Mouse (Mus musculus): ENCODE data around the gene Tmem256. TPM values are rescaled to one million over a fixed set of nuclear protein-coding genes. Genes with fewer than 3 reads are reported as not detected.

The Tmem256 gene
- polyA plus RNA-seq, 1 experiment: 99.3 TPM

GRCm38 (mm10) chr11:69867335-69867734 is 29.0 kb downstream of the Tmem256 start:
- no peaks in the 10 kb centered on the region; the same call in 1 of the 2 replicates for H3K27me3 ChIP-seq (ENCODE audit: control insufficient read depth, insufficient read depth, low read length)

GRCm38 (mm10) chr11:69870289-69871069 is 32.2 kb downstream of the Tmem256 start:
- Histone ChIP-seq H3K4me3 (ENCODE audit: low read depth, low read length) (no peak overlapping the region), H3K27ac (ENCODE audit: insufficient read depth, low read depth, low read length) (no peak overlapping the region), H3K4me1 (ENCODE audit: control insufficient read depth, insufficient read depth, insufficient read length, low read length) (peaks cover 4% of the 10 kb centered on the region), H3K27me3 (ENCODE audit: control insufficient read depth, insufficient read depth, low read length) (no peaks in the 10 kb centered on the region; the same call in 1 of the 2 replicates), H3K36me3 (ENCODE audit: control insufficient read depth, insufficient read depth, low read length) (no peaks in the 10 kb centered on the region)
- no peak for TF ChIP-seq POLR2A (IDR thresholded peaks at IDR 0.05; ENCODE audit: low read depth, low read length)
- TF ChIP-seq CTCF (IDR thresholded peaks at IDR 0.05; ENCODE audit: extremely low read depth, insufficient read length, insufficient replicate concordance, low read depth, low read length): no peak
- 68% methylated on average over 2 of the region's 2 CpGs for WGBS

More at GRCm38 (mm10) chr11:69867335-69867734, 29.0 kb downstream of the Tmem256 start:
- Histone ChIP-seq H3K27ac (ENCODE audit: insufficient read depth, low read depth, low read length) (no peak overlapping the region), H3K4me3 (ENCODE audit: low read depth, low read length) (no peak overlapping the region), H3K36me3 (ENCODE audit: control insufficient read depth, insufficient read depth, low read length) (no peaks in the 10 kb centered on the region), H3K4me1 (ENCODE audit: control insufficient read depth, insufficient read depth, insufficient read length, low read length) (peaks cover 4% of the 10 kb centered on the region)
- WGBS: 28% methylated on average over 9 of the region's 9 CpGs
- no peak for TF ChIP-seq POLR2A (IDR thresholded peaks at IDR 0.05; ENCODE audit: low read depth, low read length)
- no peak for TF ChIP-seq CTCF (IDR thresholded peaks at IDR 0.05; ENCODE audit: extremely low read depth, insufficient read length, insufficient replicate concordance, low read depth, low read length)

- H3K36me3 ChIP-seq (ENCODE audit: control insufficient read depth, insufficient read depth, low read length): no peaks in the 10 kb centered on the region
- no peak overlapping the region for H3K4me3 ChIP-seq (ENCODE audit: low read depth, low read length)
- TF ChIP-seq CTCF (IDR thresholded peaks at IDR 0.05; ENCODE audit: extremely low read depth, insufficient read length, insufficient replicate concordance, low read depth, low read length): no peak
- no peak for TF ChIP-seq POLR2A (IDR thresholded peaks at IDR 0.05; ENCODE audit: low read depth, low read length)
- no peak overlapping the region for H3K27ac ChIP-seq (ENCODE audit: insufficient read depth, low read depth, low read length)
- WGBS: 91% methylated on average over 7 of the region's 7 CpGs
- H3K4me1 ChIP-seq (ENCODE audit: control insufficient read depth, insufficient read depth, insufficient read length, low read length): peaks cover 4% of the 10 kb centered on the region
- H3K27me3 ChIP-seq (ENCODE audit: control insufficient read depth, insufficient read depth, low read length): no peaks in the 10 kb centered on the region; the same call in 1 of the 2 replicates
Observed at GRCm38 (mm10) chr11:69871822-69872221, 33.5 kb downstream of the Tmem256 start.

GRCm38 (mm10) chr11:69872451-69872850 is 34.1 kb downstream of the Tmem256 start:
- Histone ChIP-seq H3K4me3 (ENCODE audit: low read depth, low read length) (no peak overlapping the region), H3K27ac (ENCODE audit: insufficient read depth, low read depth, low read length) (no peak overlapping the region), H3K4me1 (ENCODE audit: control insufficient read depth, insufficient read depth, insufficient read length, low read length) (peaks cover 4% of the 10 kb centered on the region; the same call in 1 of the 2 replicates), H3K27me3 (ENCODE audit: control insufficient read depth, insufficient read depth, low read length) (no peaks in the 10 kb centered on the region; the same call in 1 of the 2 replicates), H3K36me3 (ENCODE audit: control insufficient read depth, insufficient read depth, low read length) (no peaks in the 10 kb centered on the region)
- TF ChIP-seq CTCF (IDR thresholded peaks at IDR 0.05; ENCODE audit: extremely low read depth, insufficient read length, insufficient replicate concordance, low read depth, low read length): no peak
- no peak for TF ChIP-seq POLR2A (IDR thresholded peaks at IDR 0.05; ENCODE audit: low read depth, low read length)
- WGBS: 89% methylated on average over 4 of the region's 4 CpGs

GRCm38 (mm10) chr11:69876186-69876585 is 37.9 kb downstream of the Tmem256 start:
- Histone ChIP-seq H3K4me3 (ENCODE audit: low read depth, low read length) (no peak overlapping the region), H3K27ac (ENCODE audit: insufficient read depth, low read depth, low read length) (peak overlapping the region; percentile 17; the same call in 1 of the 2 replicates), H3K36me3 (ENCODE audit: control insufficient read depth, insufficient read depth, low read length) (no peaks in the 10 kb centered on the region), H3K4me1 (ENCODE audit: control insufficient read depth, insufficient read depth, insufficient read length, low read length) (peaks cover 5% of the 10 kb centered on the region), H3K27me3 (ENCODE audit: control insufficient read depth, insufficient read depth, low read length) (no peaks in the 10 kb centered on the region)
- TF ChIP-seq POLR2A (IDR thresholded peaks at IDR 0.05; ENCODE audit: low read depth, low read length): no peak
- no peak for TF ChIP-seq CTCF (IDR thresholded peaks at IDR 0.05; ENCODE audit: extremely low read depth, insufficient read length, insufficient replicate concordance, low read depth, low read length)
- 41% methylated on average over 7 of the region's 7 CpGs for WGBS

- 1% methylated on average over 12 of the region's 12 CpGs for WGBS
- Histone ChIP-seq H3K4me1 (ENCODE audit: control insufficient read depth, insufficient read depth, insufficient read length, low read length) (peaks cover 11% of the 10 kb centered on the region), H3K4me3 (ENCODE audit: low read depth, low read length) (no peak overlapping the region), H3K27me3 (ENCODE audit: control insufficient read depth, insufficient read depth, low read length) (no peaks in the 10 kb centered on the region), H3K36me3 (ENCODE audit: control insufficient read depth, insufficient read depth, low read length) (no peaks in the 10 kb centered on the region), H3K27ac (ENCODE audit: insufficient read depth, low read depth, low read length) (peak overlapping the region; percentile 17; the same call in 1 of the 2 replicates)
- TF ChIP-seq CTCF (IDR thresholded peaks at IDR 0.05; ENCODE audit: extremely low read depth, insufficient read length, insufficient replicate concordance, low read depth, low read length) (peak; percentile 90), POLR2A (IDR thresholded peaks at IDR 0.05; ENCODE audit: low read depth, low read length) (no peak)
Observed at GRCm38 (mm10) chr11:69876867-69877266, 38.6 kb downstream of the Tmem256 start.

- Histone ChIP-seq H3K4me1 (ENCODE audit: control insufficient read depth, insufficient read depth, insufficient read length, low read length) (peaks cover 11% of the 10 kb centered on the region), H3K36me3 (ENCODE audit: control insufficient read depth, insufficient read depth, low read length) (no peaks in the 10 kb centered on the region), H3K27ac (ENCODE audit: insufficient read depth, low read depth, low read length) (no peak within 1 kb of the TSS), H3K27me3 (ENCODE audit: control insufficient read depth, insufficient read depth, low read length) (no peaks in the 10 kb centered on the region), H3K4me3 (ENCODE audit: low read depth, low read length) (no peak within 1 kb of the TSS)
- TF ChIP-seq POLR2A (IDR thresholded peaks at IDR 0.05; ENCODE audit: low read depth, low read length) (no peak), CTCF (IDR thresholded peaks at IDR 0.05; ENCODE audit: extremely low read depth, insufficient read length, insufficient replicate concordance, low read depth, low read length) (no peak)
- WGBS: 79% methylated on average over 11 of the region's 11 CpGs
Observed at GRCm38 (mm10) chr11:69877878-69878277, 39.6 kb downstream of the Tmem256 start, which contains the start of gene Tmem95. Gene Tmem95, minus strand, starts transcription at chr11:69878018.

Measured in small intestine, adult 2 months (tissue).